Mouse (Mus musculus): ENCODE results near the gene Eomes. TPM values are rescaled to one million over a fixed set of nuclear protein-coding genes. Genes with fewer than 3 reads are reported as not detected.

The Eomes gene
- polyA plus RNA-seq, 1 experiment from 2014 or later = not detected

DNA sequence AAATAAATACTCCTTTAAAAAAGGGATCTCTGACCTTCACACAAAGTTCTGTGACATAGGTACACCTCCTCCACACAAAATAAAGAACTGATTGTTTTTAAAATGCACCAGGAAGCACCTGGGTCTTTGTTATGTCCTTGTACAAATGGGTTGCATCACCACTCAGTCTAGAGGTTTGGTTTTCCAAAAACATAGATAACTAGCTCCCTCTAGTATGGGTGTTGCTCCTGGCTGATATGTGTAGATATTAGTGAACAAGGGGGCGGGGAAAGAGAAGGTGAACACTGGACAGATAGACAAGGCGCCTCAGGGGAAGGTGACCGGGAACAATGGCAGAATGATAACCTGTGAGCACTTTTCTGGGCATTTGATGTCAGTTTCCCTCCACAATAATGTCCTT lies 17.9 kb downstream of the Eomes start:
- H3K27ac ChIP-seq = no peak overlapping the region
- 93% methylated on average over 3 of the region's 3 CpGs for WGBS (ENCODE audit: missing documents)
- no peaks in the 10 kb centered on the region for H3K79me2 ChIP-seq (ENCODE audit: inconsistent target)
- no peak overlapping the region for H3K4me3 ChIP-seq (ENCODE audit: inconsistent target)
- no peaks in the 10 kb centered on the region for H3K36me3 ChIP-seq (ENCODE audit: inconsistent target)

DNA sequence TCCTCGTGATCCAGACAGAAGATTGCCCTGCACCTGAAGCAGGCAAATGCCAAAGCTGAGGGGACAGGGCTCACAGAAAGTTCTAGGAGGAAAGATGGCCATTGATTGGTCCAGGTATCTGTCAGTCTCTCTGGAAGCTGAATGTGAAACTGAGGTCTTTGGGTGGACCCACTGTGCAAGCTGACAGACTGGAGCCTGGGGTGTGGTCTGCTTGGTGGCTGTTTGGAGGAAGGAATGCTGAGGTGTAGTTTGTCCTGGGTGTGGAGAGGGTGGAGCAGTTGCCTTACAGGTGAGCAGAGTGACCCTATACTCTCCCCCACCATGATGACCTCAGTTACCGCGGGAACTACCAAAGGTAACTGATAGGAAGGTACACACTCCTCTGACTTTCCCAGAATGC lies 18.9 kb downstream of the Eomes start:
- WGBS (ENCODE audit: missing documents) = 93% methylated on average over 3 of the region's 3 CpGs
- no peak overlapping the region for H3K27ac ChIP-seq
- H3K79me2 ChIP-seq (ENCODE audit: inconsistent target) = no peaks in the 10 kb centered on the region
- no peaks in the 10 kb centered on the region for H3K36me3 ChIP-seq (ENCODE audit: inconsistent target)
- H3K4me3 ChIP-seq (ENCODE audit: inconsistent target) = no peak overlapping the region

DNA sequence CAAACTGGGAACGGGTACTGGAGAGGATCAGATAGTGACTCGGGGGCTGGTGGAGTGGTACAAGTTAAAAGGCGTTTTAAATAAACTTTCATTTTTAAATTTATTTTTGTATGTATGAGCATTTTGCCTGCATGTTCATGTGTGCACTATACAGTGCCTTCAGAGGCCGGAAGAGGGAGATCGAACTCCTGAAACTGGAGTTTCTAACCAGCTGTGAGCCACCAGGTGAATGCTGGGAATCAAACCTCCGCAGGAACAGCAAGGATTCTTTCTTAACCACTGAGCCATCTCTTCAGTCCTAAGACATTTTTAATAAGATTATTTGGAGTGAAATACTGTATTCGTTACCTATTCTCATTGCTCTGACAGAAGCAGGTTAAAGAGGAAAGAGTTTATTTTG lies 20.0 kb downstream of the Eomes start:
- Histone ChIP-seq H3K27ac (no peak overlapping the region), H3K79me2 (ENCODE audit: inconsistent target) (no peaks in the 10 kb centered on the region), H3K36me3 (ENCODE audit: inconsistent target) (no peaks in the 10 kb centered on the region), H3K4me3 (ENCODE audit: inconsistent target) (no peak overlapping the region)
- 71% methylated on average over 7 of the region's 7 CpGs for WGBS (ENCODE audit: missing documents)

DNA sequence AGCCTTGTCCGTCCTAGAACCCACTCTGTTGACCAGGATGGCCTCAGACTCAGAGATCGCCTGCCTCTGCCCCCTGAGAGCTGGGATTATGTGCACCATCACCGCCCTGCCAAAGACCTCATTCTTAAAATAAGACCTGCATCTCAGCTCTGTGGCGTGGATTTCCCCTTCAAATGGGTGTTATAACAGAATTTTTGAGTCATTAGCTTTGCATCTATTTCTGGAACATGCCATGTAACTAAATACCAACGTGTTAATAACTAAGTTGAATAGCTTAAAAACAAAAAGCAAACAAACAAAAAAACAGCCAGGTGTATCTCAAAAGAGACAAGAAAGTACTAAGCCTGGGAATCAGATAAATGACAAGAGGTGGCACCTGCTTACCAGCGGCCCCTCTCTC lies 23.0 kb downstream of the Eomes start:
- H3K27ac ChIP-seq = no peak overlapping the region
- H3K36me3 ChIP-seq (ENCODE audit: inconsistent target) = no peaks in the 10 kb centered on the region
- H3K4me3 ChIP-seq (ENCODE audit: inconsistent target) = no peak overlapping the region
- no peaks in the 10 kb centered on the region for H3K79me2 ChIP-seq (ENCODE audit: inconsistent target)
- 89% methylated on average over 6 of the region's 6 CpGs for WGBS (ENCODE audit: missing documents)

DNA sequence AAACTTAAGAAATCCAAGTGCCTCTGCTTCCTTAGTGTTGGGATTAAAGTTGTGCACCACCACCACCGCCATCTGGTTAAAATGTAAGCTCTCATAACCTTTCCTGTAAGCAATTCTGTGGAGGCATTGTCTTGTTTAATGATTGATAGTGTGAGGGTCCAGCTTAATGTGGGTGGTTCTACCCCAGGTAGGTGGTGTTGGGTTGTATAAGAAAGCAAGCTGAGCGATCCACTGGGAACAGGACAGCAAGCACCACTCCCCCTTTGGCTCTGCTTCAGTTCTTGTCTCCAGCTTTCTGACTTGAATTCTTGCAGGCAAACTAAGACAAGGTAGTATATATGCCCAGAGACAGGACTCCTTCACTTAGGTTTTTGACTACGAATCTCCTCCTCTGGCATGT lies 26.6 kb downstream of the Eomes start:
- Histone ChIP-seq H3K36me3 (ENCODE audit: inconsistent target) (no peaks in the 10 kb centered on the region), H3K27ac (no peak overlapping the region), H3K4me3 (ENCODE audit: inconsistent target) (no peak overlapping the region), H3K79me2 (ENCODE audit: inconsistent target) (peaks cover 34% of the 10 kb centered on the region)
- WGBS (ENCODE audit: missing documents) = 96% methylated on average over 3 of the region's 3 CpGs

DNA sequence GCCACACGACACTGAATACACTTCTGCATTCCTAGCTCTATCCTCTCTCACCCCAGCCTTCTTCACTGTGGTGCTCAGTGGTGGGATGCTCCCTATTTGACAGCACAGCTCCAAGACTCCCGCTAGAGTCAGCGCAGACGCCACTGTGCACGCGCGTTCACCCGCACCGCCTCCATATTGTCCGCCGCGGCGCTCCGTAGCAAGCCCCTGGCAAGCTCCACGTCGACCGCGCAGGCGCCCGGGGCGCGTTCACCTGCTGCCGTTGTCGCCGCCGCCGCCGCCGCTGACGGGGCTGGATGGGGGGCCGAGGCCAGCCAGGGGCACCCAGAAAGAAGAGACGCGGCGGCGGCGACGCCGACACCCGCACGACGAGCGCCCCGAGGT lies 28.0 kb downstream of the Eomes start, which contains the start of gene Golga4:
Gene Golga4, plus strand, starts transcription at position 248 of the 384 bp plus-strand sequence.
- Histone ChIP-seq H3K79me2 (ENCODE audit: inconsistent target) (peaks cover 47% of the 10 kb centered on the region), H3K27ac (peak within 1 kb of the TSS; percentile 46), H3K4me3 (ENCODE audit: inconsistent target) (peak within 1 kb of the TSS; percentile 94), H3K36me3 (ENCODE audit: inconsistent target) (no peaks in the 10 kb centered on the region)
- under 1% methylated on average over 33 of the region's 43 CpGs for whole genome bisulfite sequencing (ENCODE audit: missing documents)

DNA sequence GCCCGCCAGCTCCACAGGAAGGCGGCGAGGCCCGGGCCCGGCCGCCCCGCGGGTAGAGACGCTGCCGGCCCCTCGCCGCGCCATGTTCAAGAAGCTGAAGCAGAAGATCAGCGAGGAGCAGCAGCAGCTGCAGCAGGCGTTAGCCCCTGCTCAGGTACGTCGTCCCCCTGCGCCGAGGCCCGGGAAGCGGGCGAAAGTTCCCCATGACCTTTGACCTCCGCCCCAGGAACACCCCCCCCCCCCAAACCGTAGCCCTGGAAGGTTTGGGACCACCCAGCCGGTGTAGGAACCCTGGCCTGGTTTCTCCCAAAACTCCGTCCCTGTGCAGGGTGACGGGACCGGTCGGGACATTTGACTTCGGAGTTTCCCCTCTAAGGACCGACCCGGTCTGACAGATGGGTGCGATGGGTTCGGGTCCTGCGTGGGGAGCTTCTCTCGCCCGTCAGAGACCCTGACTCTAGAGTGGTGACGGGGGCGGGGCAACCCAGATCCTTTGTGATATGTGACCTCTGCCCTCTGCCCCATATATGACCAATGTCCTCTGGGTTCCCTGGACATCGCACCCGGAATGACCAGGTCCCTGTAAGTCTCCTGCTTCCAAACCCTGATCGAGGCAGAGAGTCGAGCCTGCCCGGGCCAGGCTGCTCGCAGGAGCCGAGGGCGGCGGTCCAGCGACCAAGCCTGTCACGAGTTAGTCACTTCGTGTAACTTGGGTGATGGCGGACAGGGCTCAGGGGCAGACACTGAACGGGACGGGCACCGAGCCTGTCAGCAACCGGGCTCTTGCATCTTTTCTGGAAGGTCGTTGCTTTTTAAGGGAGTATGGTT lies 28.6 kb downstream of the Eomes start:
- H3K27ac ChIP-seq = peak overlapping the region; percentile 46
- no peaks in the 10 kb centered on the region for H3K36me3 ChIP-seq (ENCODE audit: inconsistent target)
- H3K79me2 ChIP-seq (ENCODE audit: inconsistent target) = peaks cover 53% of the 10 kb centered on the region
- WGBS (ENCODE audit: missing documents) = 1% methylated on average over 51 of the region's 57 CpGs
- H3K4me3 ChIP-seq (ENCODE audit: inconsistent target) = peak overlapping the region; percentile 94

DNA sequence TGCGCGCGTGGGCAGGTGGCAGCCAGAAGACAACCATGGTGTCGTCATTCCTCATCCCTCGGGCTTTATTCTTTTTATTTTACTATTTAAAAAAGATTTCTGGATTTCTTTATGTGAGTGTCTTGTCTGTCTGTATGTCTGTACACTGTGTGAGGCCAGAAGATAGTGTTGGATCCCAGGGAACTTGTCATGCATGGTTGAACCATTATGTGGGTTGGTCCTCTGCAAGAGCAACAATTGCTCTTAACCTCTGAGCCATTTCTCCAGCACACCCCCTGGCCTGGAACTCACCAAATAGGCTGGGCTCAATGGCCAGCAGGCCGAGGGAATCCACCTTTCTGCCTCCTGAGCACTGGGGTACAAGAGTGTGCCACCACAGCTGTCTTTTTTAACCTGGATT lies 29.5 kb downstream of the Eomes start:
- WGBS (ENCODE audit: missing documents) = 84% methylated on average over 6 of the region's 6 CpGs
- Histone ChIP-seq H3K27ac (no peak overlapping the region), H3K36me3 (ENCODE audit: inconsistent target) (no peaks in the 10 kb centered on the region), H3K79me2 (ENCODE audit: inconsistent target) (peaks cover 63% of the 10 kb centered on the region), H3K4me3 (ENCODE audit: inconsistent target) (peak overlapping the region; percentile 94)

DNA sequence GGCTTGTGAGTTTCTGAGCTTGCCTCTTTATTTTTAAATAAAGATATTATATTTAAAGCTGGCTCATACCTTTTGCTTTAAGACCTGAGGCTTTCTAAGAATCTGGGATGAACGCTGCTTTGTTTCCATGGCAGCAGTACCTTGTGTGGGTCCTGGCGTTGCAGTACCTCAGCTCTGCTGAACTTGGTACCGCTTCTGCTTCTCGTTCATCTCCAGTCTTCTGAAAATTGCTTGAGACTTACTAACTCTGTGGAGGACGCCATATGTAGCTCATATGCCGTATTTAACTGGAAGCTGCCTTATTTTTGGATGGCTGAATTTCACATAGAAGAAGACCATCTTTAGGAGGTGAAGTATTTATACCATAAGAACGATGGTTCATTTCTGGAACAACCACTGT lies 30.6 kb downstream of the Eomes start:
- WGBS (ENCODE audit: missing documents) = 96% methylated on average over 7 of the region's 7 CpGs
- peaks cover 73% of the 10 kb centered on the region for H3K79me2 ChIP-seq (ENCODE audit: inconsistent target)
- no peak overlapping the region for H3K27ac ChIP-seq

DNA sequence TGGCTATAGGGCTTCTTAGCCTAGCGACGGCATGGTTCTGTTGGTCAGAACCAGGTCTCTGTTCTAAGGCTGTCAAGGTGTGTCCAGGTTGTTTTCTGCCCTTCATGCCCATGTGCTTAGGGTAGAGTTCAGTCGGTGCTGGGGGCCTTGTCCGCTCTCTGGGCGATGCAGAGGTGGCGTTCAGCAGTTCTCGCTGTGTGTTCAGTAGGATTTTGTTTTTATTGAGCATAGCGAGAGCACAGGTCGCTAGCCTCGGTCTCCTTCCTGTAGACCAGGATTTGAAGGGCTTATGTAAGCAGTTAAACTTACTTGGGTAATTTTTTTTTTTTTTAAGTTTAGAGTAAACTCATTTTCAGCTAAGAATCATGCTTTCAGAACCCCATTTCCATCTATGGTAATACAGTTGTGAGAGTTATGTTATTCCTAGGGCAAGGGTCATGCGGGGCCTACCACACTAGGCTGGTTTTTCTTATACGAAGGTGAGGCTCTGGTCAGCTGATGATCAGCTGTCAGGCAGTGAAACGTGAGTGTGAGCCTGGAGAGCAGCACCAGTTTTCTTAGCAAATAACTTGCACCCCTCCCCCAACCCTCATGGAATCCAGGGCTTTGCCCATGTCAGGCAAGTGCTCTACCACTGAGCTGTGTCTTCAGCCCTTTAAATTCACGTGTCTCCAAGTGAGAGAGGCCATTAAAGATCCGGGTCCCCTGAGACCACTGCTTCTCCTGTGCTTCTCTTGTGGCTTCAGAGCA lies 33.1 kb downstream of the Eomes start:
- Histone ChIP-seq H3K4me3 (ENCODE audit: inconsistent target) (no peak overlapping the region), H3K79me2 (ENCODE audit: inconsistent target) (peaks cover 98% of the 10 kb centered on the region), H3K27ac (no peak overlapping the region), H3K36me3 (ENCODE audit: inconsistent target) (peaks cover 10% of the 10 kb centered on the region; the same call in 1 of the 2 replicates)
- WGBS (ENCODE audit: missing documents) = 93% methylated on average over 15 of the region's 15 CpGs

More for the DNA sequence above, 30.6 kb downstream of the Eomes start:
- H3K4me3 ChIP-seq (ENCODE audit: inconsistent target) = no peak overlapping the region
- no peaks in the 10 kb centered on the region for H3K36me3 ChIP-seq (ENCODE audit: inconsistent target)

DNA sequence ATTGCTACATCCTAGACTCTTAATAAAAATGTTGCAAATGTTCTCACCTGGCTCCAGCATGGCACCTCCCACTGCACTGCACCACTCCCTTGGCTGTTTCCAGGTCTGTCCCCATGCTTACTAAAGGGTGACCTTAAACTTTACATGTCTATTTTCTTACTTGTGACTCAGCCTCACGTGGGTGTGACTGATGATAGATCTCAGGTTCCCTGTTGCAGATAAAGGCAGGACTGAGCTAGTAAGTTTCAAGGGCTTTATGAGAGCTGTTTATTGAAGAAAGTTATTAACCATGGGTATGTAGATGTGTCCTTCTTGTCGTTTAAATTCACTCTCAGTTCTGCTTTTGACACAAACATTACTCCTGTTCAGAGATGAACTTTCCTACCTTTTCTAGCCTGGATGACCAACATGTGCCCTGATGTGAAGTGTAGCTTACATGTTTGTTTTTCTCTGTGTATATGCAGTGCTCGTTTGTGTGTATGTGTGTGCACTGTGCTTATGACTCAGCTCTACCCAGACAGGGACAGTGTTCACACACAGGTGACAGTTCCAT lies 34.7 kb downstream of the Eomes start:
- WGBS (ENCODE audit: missing documents) = 36% methylated on average over 3 of the region's 3 CpGs
- H3K27ac ChIP-seq = peak overlapping the region; percentile 19

DNA sequence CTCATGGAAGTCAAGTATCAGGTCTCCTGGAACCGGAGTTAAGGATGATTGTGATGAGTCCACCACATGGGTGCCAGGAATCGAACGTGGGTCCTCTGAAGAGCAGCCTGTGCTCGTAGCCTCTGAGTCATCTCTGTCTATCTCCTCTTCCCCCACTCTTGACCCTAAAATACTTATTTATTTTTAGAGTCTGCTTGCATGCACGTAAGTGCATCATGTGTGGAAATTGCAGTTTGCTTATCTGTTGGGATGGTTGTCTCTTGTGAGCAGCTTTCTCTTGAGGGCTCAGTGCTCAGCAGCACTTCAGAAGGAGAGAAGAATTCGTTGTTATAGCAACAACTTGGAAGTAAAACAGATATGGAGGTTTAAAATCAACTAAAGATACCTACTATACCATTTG lies 37.5 kb downstream of the Eomes start:
- no peak overlapping the region for H3K4me3 ChIP-seq (ENCODE audit: inconsistent target)
- peaks cover 10% of the 10 kb centered on the region; the same call in 1 of the 2 replicates for H3K36me3 ChIP-seq (ENCODE audit: inconsistent target)
- WGBS (ENCODE audit: missing documents) = 88% methylated on average over 6 of the region's 6 CpGs
- no peak overlapping the region for H3K27ac ChIP-seq
- peaks cover 100% of the 10 kb centered on the region for H3K79me2 ChIP-seq (ENCODE audit: inconsistent target)

More for the DNA sequence above, 34.7 kb downstream of the Eomes start:
- Histone ChIP-seq H3K79me2 (ENCODE audit: inconsistent target) (peaks cover 100% of the 10 kb centered on the region), H3K4me3 (ENCODE audit: inconsistent target) (no peak overlapping the region), H3K36me3 (ENCODE audit: inconsistent target) (peaks cover 10% of the 10 kb centered on the region; the same call in 1 of the 2 replicates)

DNA sequence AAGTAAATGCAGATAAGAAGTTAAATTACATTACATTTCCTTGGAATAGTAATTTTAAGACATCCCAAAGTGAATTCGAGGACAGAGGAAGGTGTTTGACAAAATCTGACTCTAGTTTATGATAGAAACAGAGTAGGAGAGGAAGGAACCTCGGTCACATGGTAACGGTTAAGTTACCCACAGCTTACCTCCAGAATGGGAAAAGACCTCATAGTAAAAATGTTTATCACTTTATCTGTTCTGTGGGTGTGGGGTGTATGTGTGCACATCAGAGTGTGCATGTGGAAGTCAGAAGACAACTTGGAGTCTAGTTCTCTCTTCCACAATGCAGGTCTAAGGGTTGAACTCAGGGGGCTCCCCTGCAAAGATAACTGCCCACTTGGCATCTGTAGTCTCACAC lies 38.1 kb downstream of the Eomes start:
- Histone ChIP-seq H3K27ac (no peak overlapping the region), H3K79me2 (ENCODE audit: inconsistent target) (peaks cover 100% of the 10 kb centered on the region), H3K36me3 (ENCODE audit: inconsistent target) (peaks cover 10% of the 10 kb centered on the region; the same call in 1 of the 2 replicates), H3K4me3 (ENCODE audit: inconsistent target) (no peak overlapping the region)
- WGBS (ENCODE audit: missing documents) = 26% methylated on average over 3 of the region's 3 CpGs

DNA sequence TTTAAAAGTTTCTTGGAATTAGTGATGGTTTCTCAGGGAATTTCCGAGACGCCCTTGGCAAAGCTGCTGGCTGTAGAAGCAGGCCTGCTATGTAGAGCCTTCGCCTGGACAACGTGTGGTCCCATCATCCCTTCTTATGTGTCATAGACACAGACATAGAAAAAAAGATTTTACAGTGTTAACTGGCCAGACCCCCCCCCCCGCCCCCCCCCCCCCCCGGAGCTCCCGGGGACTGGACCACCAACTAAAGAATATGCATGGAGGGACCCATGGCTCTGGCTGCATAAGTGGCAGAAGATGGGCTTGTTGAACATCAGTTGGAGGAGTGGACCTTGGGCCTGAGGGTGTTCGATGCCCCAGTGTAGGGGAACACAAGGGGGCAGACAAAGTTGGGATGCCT lies 39.6 kb downstream of the Eomes start:
- H3K36me3 ChIP-seq (ENCODE audit: inconsistent target) = peaks cover 10% of the 10 kb centered on the region; the same call in 1 of the 2 replicates
- H3K4me3 ChIP-seq (ENCODE audit: inconsistent target) = no peak overlapping the region
- peaks cover 92% of the 10 kb centered on the region for H3K79me2 ChIP-seq (ENCODE audit: inconsistent target)
- no peak overlapping the region for H3K27ac ChIP-seq
- WGBS (ENCODE audit: missing documents) = 81% methylated on average over 8 of the region's 8 CpGs

DNA sequence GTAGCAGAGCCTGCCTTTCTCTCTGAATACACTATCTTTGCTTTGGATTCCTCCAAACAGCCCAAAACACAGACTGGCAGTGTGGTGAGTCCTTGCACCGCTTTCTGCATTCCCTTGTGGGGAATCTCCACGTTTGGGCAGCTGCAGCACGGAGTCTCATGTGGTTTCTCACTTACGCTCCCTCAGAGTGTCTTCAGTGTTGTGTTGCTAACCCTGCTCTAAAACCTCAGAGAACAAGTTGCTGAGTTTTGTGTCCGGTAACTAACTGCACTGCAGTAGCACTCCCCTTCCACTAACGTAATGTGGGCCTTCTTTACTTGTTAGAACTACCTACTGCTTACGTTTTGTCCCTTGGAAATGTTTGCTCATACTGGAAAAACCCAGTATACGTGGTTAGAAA lies 41.1 kb downstream of the Eomes start:
- Histone ChIP-seq H3K27ac (no peak overlapping the region), H3K4me3 (ENCODE audit: inconsistent target) (no peak overlapping the region), H3K36me3 (ENCODE audit: inconsistent target) (peaks cover 10% of the 10 kb centered on the region; the same call in 1 of the 2 replicates), H3K79me2 (ENCODE audit: inconsistent target) (peaks cover 77% of the 10 kb centered on the region)
- WGBS (ENCODE audit: missing documents) = 95% methylated on average over 8 of the region's 8 CpGs
